Mouse (Mus musculus) testis, postnatal 14 days (tissue): ENCODE measurements at regions not wholly inside any gene's neighbourhood (a gene's known extent, or its start where the extent isn't known, plus 50 kb on each side); places are given as distances from the start of the nearest gene placed in this dataset.
"Not testable (repeated sequence)": the region's sequence is repeated elsewhere in the genome, so short reads cannot be mapped to it uniquely, and the experiment has no call there.

Experiments used
- DNase-seq: peaks from one replicate; pipeline ENCODE4 v3.0.0; 2021; ENCODE audit warnings: low spot score

- not testable (repeated sequence) for DNase-seq
Observed at GRCm38 (mm10) chr8:93443631-93444030, 64.1 kb upstream of the Ces1h start.

- no peak for DNase-seq
Observed at GRCm38 (mm10) chr8:93441936-93442335, 62.4 kb upstream of the Ces1h start.

GRCm38 (mm10) chr8:93436586-93436985 lies 57.1 kb upstream of the Ces1h start:
- DNase-seq = not testable (repeated sequence)

GRCm38 (mm10) chr8:93430637-93431036 lies 51.1 kb upstream of the Ces1h start:
- DNase-seq = peak; percentile 29
